Mouse (Mus musculus) lung, embryonic 14.5 days (tissue): Measurements from ENCODE around the gene Olfr430. TPM values are rescaled to one million over a fixed set of nuclear protein-coding genes. Genes with fewer than 3 reads are reported as not detected.

Experiments used
- ATAC-seq: fragments of 200-750 bp; cut with Nextera tagmentation; 2 replicates; pipeline ENCODE4 v1.8.0; 2017; ENCODE audit warnings: mild to moderate bottlenecking, moderate TSS enrichment, moderate library complexity; ENCODE audit not compliant: insufficient read depth
- DNase-seq: peaks from one replicate; pipeline ENCODE4 v3.0.0-alpha.2; 2015
- H3K27ac ChIP-seq: fragments of 300-500 bp; sonication (generic); 2 replicates; pipeline ENCODE4 v1.5.1; 2014; ENCODE audit warnings: low read depth, mild to moderate bottlenecking, moderate library complexity
- H3K27me3 ChIP-seq: fragments of 300-500 bp; sonication (generic); 2 replicates; pipeline ENCODE4 v1.6.1; 2014; ENCODE audit warnings: low read length, control low read depth; ENCODE audit not compliant: insufficient read depth
- H3K36me3 ChIP-seq: fragments of 300-500 bp; sonication (generic); 2 replicates; pipeline ENCODE4 v1.6.1; 2014; ENCODE audit warnings: control low read depth; ENCODE audit not compliant: insufficient read depth
- H3K4me1 ChIP-seq: fragments of 300-500 bp; sonication (generic); 2 replicates; pipeline ENCODE4 v1.6.1; 2014; ENCODE audit warnings: antibody characterized with exemption, control low read depth; ENCODE audit not compliant: insufficient read depth
- H3K4me2 ChIP-seq: fragments of 300-500 bp; sonication (generic); 2 replicates; pipeline ENCODE4 v1.6.1; 2014; ENCODE audit warnings: mild to moderate bottlenecking
- H3K4me3 ChIP-seq: fragments of 300-500 bp; sonication (generic); 2 replicates; pipeline ENCODE4 v1.5.1; 2014; ENCODE audit warnings: low read depth, low read length
- H3K9ac ChIP-seq: fragments of 300-500 bp; sonication (generic); 2 replicates; pipeline ENCODE4 v1.6.1; 2014
- H3K9me3 ChIP-seq: fragments of 300-500 bp; sonication (generic); 2 replicates; pipeline ENCODE4 v1.6.1; 2016; ENCODE audit warnings: low read depth, low read length, control low read depth
- CTCF ChIP-seq: IDR thresholded peaks from 2 replicates; pipeline ENCODE4 v1.5.1; 2016; ENCODE audit warnings: antibody characterized with exemption, low read depth
- WGBS: fragments of 180-500 bp; shearing (Covaris S2); extraction: QIAGEN DNeasy Blood & Tissue Kit; methylation state at CpG from one replicate; pipeline ENCODE4 v1.1.7; 2014; 5-methylcytosine and 5-hydroxymethylcytosine counted together
- polyA plus RNA-seq: library from polyadenylated mRNA; unstranded; fragments of >200 nt; fragmentation: Nextera tagmentation; extraction: Ambion mirVana; gene quantifications from 2 replicates; pipeline ENCODE4 v1.2.1, GENCODE M21; 2014

The Olfr430 gene
- polyA plus RNA-seq, 1 experiment from 2014 or later = not detected

- no peaks in the 10 kb centered on the region for H3K27me3 ChIP-seq
- H3K36me3 ChIP-seq = no peaks in the 10 kb centered on the region
- H3K4me3 ChIP-seq = no peak within 1 kb of the TSS
- no peaks in the 10 kb centered on the region for H3K9me3 ChIP-seq
- H3K9ac ChIP-seq = no peak within 1 kb of the TSS
- no peak within 1 kb of the TSS for H3K4me2 ChIP-seq
- 90% methylated on average over 1 of the region's 1 CpGs for WGBS
- no peak for DNase-seq
- no peak for ATAC-seq
- no peak within 1 kb of the TSS for H3K27ac ChIP-seq
- no peak for TF ChIP-seq CTCF
- no peaks in the 10 kb centered on the region for H3K4me1 ChIP-seq
Measured at GRCm38 (mm10) chr1:174096591-174096990, 30.2 kb downstream of the Olfr430 start, which contains the start of gene Olfr427. TSS of gene Olfr427 (plus strand) at chr1:174096891.

- ATAC-seq (no peak), DNase-seq (peak; percentile 53)
- Histone ChIP-seq H3K36me3 (no peaks in the 10 kb centered on the region), H3K4me3 (no peak overlapping the region), H3K9ac (no peak overlapping the region), H3K4me1 (no peaks in the 10 kb centered on the region), H3K27me3 (no peaks in the 10 kb centered on the region), H3K27ac (no peak overlapping the region), H3K9me3 (no peaks in the 10 kb centered on the region), H3K4me2 (no peak overlapping the region)
- peak; percentile 48 for TF ChIP-seq CTCF
- 57% methylated on average over 2 of the region's 2 CpGs for WGBS
Measured at GRCm38 (mm10) chr1:174103735-174104134, 37.3 kb downstream of the Olfr430 start.

- no peak within 1 kb of the TSS for H3K4me2 ChIP-seq
- DNase-seq (no peak), ATAC-seq (no peak)
- no peaks in the 10 kb centered on the region for H3K36me3 ChIP-seq
- WGBS = 47% methylated on average over 2 of the region's 2 CpGs
- H3K4me3 ChIP-seq = no peak within 1 kb of the TSS
- no peaks in the 10 kb centered on the region for H3K4me1 ChIP-seq
- no peak for TF ChIP-seq CTCF
- H3K27ac ChIP-seq = no peak within 1 kb of the TSS
- H3K27me3 ChIP-seq = no peaks in the 10 kb centered on the region
- H3K9me3 ChIP-seq = no peaks in the 10 kb centered on the region
- no peak within 1 kb of the TSS for H3K9ac ChIP-seq
Measured at GRCm38 (mm10) chr1:174121062-174121461, 54.7 kb downstream of the Olfr430 start, which contains the start of gene Olfr231. TSS of gene Olfr231 (minus strand) at chr1:174121162.

Other genes with a start within 250 kb of the Olfr430 start
- gene Ifi211, start 153.6 kb upstream of the Olfr430 start, polyA plus RNA-seq = 0.32 and 0.49 TPM in 2 replicates
- 0.84 and 1.4 TPM in 2 replicates for gene Mndal, start 124.1 kb upstream of the Olfr430 start, polyA plus RNA-seq
- gene Ifi203, start 123.9 kb upstream of the Olfr430 start, polyA plus RNA-seq = 0.83 and 1.1 TPM in 2 replicates
- not detected in 2 replicates for gene Ifi202b, start 83.9 kb upstream of the Olfr430 start, polyA plus RNA-seq
- gene Ifi205, start 34.8 kb upstream of the Olfr430 start, polyA plus RNA-seq = 0.26 and 0.30 TPM in 2 replicates
- 0.07 TPM in 1 of 2 replicates, not detected in the other for gene Olfr433, start 25.9 kb upstream of the Olfr430 start, polyA plus RNA-seq
- gene Olfr432, start 17.4 kb upstream of the Olfr430 start, polyA plus RNA-seq = not detected in 2 replicates
- gene Olfr429, start 17.7 kb downstream of the Olfr430 start, polyA plus RNA-seq = not detected in 2 replicates
- not detected in 2 replicates for gene Olfr427, start 30.3 kb downstream of the Olfr430 start, polyA plus RNA-seq
- gene Olfr231, start 54.6 kb downstream of the Olfr430 start, polyA plus RNA-seq = not detected in 2 replicates
- not detected in 2 replicates for gene Olfr424, start 64.9 kb downstream of the Olfr430 start, polyA plus RNA-seq
- not detected in 2 replicates for gene Olfr420, start 89.0 kb downstream of the Olfr430 start, polyA plus RNA-seq
- gene Spta1, start 106.2 kb downstream of the Olfr430 start, polyA plus RNA-seq = 0.30 and 0.67 TPM in 2 replicates
- not detected in 2 replicates for gene Olfr419, start 185.5 kb downstream of the Olfr430 start, polyA plus RNA-seq